Mouse (Mus musculus): ENCODE results near the gene Pdcl3. TPM values are rescaled to one million over a fixed set of nuclear protein-coding genes. Genes with fewer than 3 reads are reported as not detected.
A peak's percentile ranks its signal among the peaks of the same experiment; 100 is the strongest.

Gene Pdcl3
- total RNA-seq (2014; fragmentation: Nextera tagmentation) (71.6 and 80.5 TPM in 2 replicates), total RNA-seq (2017) (44.2 and 73.6 TPM in 2 replicates)

DNA sequence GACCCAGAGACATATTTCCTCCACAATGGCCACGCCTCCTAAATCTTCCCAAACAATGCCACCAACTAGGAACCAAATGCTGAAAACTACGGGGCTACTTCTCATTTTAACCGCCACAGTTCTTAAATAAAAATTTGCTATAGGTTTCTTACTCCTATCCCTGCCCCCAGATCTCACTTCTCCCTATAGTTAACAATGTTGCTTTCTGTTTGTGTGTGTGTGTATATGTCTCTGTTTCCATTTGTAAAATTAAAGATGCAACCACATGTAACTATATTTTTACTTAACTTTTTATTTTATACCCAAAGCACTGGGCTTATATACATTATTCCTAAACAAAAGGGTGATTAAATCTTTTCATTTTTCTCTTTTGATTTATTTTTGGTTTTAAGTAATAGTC, at the start of gene Pdcl3:
TSS of gene Pdcl3 (plus strand) at position 301 of the 400 bp plus-strand sequence.
- no peak for ATAC-seq (replicated peaks; ENCODE audit: poor library complexity, severe bottlenecking)

DNA sequence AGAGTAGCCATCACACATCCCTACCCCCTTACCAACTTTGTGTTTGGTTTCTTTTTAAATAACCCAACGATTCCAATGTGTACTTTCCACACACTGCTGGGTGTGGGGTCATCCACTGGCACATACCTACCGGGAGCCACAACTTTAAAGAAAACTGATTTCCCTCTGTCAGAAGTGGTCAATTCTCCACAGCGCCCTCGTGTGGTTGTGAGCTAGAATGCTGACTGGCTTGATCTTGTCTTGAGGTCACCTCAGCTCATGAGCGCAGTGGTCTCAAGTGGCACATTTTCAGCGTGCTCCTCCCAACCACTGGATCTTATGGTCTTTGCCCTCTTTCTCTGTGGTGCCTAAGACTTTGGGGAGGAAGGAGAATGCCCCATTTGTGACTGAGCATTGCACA, 48.6 kb upstream of the Pdcl3 start:
- ATAC-seq (replicated peaks; ENCODE audit: poor library complexity, severe bottlenecking), result peak; percentile 52

DNA sequence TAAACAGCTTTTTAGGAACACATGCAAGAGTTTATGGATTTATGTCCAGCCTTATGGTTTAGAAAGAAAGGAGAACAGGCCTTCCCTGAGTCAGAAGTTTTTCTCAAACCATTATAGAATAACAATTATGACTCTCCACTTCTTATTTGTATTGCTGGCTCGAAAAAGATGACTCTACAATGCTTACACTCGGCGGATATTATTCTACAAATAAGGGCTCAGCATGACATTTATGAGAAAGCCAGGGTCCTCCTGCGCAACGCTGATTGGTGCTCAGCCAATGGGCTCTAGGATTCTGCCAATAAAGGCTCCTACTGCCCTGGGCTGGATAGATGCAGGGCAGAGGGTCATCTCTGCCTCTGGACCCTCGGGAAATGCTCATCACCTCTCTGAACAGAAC, 46.6 kb upstream of the Pdcl3 start, which contains the start of gene Nms:
TSS of gene Nms (plus strand) at position 301 of the 400 bp plus-strand sequence.
- ATAC-seq (replicated peaks; ENCODE audit: poor library complexity, severe bottlenecking), result no peak

DNA sequence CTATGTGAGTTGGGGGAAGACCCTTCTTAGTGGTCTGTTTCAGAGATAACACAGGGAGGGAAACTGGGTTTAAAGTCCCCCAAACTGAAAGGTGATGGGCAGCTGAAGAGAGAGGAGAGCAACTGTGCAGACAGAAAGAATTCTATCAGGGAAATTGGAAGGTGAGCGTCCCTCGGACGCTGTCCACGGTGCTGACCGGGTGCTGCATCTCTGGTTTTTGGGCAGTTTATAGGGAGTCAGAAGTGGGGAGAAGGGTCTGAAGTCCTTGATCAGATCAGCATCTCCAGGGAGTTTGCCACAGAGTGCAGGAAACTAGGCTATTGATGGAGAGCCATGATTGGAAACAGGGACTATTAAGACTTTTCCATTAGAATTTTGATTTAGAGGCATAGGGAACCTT, 45.8 kb upstream of the Pdcl3 start:
- no peak for ATAC-seq (replicated peaks; ENCODE audit: poor library complexity, severe bottlenecking)

DNA sequence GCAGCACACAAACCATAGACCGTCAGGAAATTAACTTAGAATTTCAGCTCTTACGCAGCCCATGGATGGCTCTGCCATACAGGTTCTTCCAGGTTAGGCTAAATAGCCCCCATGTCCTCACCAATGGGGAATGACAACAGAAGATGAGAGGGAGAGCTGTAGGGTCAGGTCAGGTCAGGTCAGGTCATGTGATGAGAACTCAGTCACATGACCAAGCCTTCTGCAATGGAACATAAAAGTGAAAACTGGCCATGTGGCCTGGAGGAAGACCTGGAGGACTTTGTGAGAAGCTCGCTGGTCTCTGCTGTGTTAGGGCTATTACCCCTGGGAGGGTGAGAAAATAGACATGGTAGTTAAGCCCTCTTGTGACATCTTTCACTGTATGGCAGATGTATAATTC, 29.0 kb upstream of the Pdcl3 start:
- no peak for ATAC-seq (replicated peaks; ENCODE audit: poor library complexity, severe bottlenecking)

DNA sequence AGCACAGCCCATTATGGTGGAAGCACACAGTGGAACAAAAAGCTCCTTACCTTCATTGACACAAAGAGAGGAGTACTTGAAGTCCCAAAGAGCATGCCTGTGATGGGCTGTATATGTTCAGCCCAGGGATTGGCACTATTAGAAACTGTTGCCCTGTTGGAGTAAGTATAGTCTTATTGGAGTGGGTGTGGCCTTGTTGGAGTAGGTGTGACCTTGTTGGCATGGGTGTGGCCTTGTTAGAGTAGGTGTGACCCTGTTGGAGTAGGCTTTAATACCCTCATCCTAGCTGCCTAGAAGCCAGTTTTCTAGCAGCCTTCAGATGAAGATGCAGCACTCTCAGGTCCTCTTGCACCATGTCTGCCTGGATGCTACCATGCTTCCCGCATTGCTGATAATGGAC, 16.3 kb upstream of the Pdcl3 start:
- ATAC-seq (replicated peaks; ENCODE audit: poor library complexity, severe bottlenecking), result no peak

DNA sequence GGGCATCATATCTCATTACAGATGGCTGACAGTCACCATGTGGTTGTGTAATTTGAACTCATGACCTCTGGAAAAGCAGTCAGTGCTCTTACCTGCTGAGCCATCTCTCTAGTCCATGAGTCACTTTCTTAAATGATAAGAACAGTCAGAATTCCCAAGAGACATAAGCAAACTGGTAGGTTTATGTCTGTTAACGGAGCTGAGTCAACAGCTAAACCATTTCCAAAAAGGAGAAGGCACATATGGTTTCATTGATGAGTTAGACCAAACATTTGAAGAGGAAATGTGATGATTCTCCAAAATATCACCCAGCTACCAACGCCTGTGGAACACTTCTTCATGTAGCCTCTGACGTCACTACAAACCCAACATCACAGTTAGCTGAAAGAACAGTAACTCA, 13.7 kb upstream of the Pdcl3 start:
- ATAC-seq (replicated peaks; ENCODE audit: poor library complexity, severe bottlenecking), result no peak

DNA sequence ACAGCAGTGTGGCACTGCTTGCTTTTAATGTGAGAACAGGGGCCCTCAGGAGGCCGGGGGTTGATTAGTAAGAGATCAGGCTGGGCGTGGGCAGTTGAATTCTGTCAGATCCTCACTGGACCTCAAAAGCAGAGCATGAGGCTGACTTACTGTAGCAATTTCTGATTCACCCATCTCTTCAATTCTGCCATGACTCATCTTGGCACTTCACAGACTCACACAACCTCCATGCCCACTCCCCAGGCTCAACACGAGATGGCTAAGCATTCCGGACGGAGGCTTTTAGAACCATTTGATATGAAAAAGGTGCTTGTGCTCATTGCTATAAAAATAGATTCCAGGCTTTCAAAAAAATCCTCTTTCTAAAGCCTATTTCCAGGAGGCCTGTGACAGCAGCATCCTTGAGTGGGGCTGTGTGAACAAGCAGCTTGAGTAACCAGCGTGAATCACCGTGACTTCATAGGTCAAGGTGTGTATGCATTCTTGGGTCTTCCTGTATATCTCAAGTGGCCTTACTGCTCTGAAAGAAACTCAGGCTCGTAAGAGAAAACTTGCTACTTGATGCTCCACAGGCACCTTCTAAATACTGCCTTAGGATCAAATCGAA, 12.3 kb upstream of the Pdcl3 start:
- ATAC-seq (replicated peaks; ENCODE audit: poor library complexity, severe bottlenecking), result no peak

DNA sequence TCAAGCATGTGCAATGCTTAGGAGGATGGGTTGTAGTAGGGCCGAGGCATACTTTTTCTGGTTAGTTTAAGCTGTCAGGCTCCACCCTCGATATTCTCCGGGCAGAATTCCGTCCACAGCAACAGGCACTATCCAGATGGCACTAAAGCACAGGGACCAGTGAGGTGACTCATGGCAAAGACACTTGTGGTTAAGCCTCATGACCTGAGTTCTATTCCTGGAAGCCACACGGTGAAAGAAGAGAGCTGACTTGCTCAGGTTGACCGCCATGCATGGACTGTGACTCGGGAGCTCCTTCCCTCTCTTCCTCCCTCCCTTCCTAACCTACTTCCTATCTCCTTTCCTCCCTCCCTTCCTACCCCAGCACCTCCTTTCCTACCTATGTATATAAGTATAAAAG, 5.5 kb upstream of the Pdcl3 start:
- ATAC-seq (replicated peaks; ENCODE audit: poor library complexity, severe bottlenecking), result no peak

DNA sequence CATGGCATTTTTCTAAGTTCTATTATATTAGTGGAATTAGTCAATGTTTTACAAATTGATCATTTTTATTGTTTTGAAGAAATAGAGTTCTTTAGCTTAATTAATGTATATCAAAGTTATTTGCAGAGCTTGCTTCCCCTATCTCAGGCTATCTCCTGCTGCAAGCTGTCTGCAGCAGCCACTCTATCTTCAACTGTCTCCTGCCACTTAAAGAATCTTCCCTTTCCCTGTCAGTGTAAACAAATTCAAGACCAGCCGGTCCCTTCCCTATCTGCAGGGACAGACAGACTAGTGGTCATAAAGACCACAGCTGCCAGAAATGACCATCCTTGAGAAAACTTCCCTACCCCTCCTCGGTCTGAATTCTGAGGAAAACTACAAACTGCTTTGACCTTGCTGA, 1.5 kb upstream of the Pdcl3 start:
- no peak for ATAC-seq (replicated peaks; ENCODE audit: poor library complexity, severe bottlenecking)

DNA sequence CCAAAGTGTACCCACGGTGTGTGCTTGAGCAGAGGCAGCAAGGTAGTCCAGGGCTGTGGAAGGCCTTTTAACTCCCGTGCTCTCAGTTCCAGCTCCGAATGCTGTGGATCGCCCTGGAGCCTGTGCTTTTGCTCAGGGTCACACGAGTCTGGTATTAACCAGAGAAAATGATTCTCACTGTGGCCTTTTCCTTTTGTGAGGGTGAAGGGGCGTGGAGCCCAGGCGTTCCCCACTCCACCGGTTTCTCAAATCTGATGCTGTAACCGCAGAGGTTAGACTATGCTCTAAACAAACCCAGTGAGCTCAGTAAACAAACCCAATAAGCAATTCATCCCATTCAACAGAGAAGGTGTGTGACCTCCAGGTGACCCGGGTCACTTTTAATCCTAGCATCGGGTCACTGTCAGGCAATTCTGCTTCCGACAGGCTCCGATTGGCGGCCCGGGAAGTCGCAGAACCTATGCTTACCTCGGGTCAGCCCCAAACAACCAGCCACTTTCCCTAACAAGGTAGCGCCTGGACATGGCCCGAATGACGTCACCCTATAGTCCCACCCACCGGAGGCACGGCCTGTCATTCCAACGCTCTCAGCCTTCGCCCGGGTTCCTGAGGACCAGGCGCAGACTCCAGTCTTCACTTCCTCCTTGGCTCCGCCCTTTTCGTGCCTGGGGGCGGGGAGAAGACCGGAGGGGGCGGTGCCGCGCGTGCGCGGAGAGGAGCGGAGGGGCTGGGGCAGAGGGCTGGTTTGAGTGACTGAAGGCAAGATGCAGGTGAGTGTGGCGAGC, 1.9 kb downstream of the Pdcl3 start:
- ATAC-seq (replicated peaks; ENCODE audit: poor library complexity, severe bottlenecking), result peak; percentile 99

DNA sequence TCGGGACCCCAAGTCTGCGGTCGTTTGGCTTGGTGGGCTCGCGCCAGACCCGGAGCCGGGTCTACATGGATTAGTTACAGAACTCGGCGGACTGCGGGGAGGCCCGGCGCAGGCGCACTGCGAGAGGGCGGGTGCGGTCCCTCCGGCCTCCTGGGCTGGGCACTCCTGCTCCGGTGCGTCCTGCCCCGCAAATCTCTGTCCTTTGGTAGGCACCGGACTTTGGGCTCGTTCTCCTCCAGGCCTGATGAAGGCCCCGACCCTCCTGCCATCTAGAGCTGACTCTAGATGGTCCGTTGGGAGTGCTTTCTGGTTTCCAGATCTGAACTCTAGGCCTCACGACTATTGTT, 2.4 kb downstream of the Pdcl3 start:
- peak; percentile 49 for ATAC-seq (replicated peaks; ENCODE audit: poor library complexity, severe bottlenecking)

DNA sequence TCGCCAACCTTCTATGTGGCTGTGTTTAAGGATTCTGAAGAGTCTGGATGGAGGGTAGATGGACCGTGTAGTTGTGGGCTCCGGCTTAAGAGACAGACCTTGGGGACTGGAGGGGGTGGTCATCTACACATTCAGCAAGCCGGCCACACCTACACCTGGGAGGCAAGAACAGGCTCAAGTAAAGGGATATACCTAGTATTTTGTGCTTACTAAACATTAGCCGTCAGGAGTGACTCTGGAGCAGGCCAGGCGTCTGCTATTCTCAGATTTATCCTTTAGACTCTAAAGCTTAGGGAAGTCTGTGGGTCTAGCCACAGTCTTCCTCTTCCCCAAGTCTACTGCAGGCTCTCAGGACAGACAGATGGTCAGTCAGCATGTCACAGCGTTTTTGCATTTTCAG, 2.9 kb downstream of the Pdcl3 start:
- no peak for ATAC-seq (replicated peaks; ENCODE audit: poor library complexity, severe bottlenecking)

DNA sequence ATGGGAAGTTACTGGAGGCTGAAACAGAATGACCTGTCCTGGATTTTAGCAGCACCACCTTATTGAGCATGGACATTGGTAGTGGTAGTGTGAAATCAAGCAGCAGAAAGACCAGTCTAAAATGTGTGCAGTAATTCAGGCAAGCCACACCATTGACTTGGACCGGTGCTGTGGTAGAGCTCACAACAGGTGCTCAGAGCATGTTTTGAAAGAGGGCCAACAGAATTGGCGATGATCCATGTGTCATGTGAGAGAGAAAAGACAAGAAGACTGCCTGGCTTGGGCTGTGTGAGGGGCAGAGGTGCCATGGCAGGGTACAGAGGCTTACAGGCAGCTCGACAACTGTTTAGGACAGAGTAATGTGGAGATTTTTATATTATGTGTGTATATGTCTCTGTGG, 7.0 kb downstream of the Pdcl3 start:
- ATAC-seq (replicated peaks; ENCODE audit: poor library complexity, severe bottlenecking), result no peak

DNA sequence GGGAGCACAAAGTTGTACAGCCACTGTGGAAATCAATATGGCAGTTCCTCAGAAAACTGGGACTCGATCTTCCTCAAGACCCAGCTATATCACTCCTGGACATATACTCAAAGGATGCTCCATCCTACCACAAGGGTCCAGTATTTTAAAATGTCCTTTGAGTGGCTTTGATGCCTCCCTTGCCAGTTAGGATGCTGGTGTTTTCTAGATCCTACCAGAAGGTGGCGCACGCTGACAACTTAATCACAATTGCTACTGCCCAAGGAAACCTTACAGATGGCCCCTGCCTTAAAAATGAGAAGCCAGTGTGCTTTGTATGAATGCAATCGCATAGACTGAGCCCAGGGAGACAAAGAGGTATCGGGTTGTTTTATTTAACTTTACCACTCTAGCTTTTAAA, 15.7 kb downstream of the Pdcl3 start:
- ATAC-seq (replicated peaks; ENCODE audit: poor library complexity, severe bottlenecking), result peak; percentile 80

DNA sequence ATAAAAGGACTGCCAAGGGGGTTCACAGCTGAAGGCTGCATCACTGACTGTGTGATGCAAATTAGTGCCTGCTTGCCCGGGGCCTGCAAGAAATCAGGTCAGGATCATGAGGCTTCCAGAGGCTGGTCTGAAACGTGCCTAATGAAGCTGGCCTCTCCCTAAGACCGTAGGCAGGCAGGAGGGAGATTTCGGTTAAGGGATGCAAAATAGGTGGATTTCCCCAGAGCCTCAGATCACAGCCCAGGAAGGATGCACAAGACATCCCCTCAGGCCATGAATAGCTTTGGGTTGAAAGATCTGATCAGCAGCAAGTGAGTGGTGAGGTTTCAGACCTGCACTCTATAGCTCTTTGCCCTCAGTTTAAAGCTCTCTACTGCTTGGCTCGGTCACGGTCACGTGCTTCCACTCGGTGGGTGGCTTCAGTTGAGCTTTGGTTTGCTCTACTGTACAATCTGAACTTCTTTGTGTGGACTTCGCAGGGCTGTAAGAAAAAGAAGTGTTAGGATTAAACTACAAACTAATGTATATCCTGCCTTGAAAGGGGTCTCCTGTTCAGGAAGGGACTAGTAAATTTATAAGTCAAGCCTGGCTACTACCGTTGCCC, 20.4 kb downstream of the Pdcl3 start:
- no peak for ATAC-seq (replicated peaks; ENCODE audit: poor library complexity, severe bottlenecking)

DNA sequence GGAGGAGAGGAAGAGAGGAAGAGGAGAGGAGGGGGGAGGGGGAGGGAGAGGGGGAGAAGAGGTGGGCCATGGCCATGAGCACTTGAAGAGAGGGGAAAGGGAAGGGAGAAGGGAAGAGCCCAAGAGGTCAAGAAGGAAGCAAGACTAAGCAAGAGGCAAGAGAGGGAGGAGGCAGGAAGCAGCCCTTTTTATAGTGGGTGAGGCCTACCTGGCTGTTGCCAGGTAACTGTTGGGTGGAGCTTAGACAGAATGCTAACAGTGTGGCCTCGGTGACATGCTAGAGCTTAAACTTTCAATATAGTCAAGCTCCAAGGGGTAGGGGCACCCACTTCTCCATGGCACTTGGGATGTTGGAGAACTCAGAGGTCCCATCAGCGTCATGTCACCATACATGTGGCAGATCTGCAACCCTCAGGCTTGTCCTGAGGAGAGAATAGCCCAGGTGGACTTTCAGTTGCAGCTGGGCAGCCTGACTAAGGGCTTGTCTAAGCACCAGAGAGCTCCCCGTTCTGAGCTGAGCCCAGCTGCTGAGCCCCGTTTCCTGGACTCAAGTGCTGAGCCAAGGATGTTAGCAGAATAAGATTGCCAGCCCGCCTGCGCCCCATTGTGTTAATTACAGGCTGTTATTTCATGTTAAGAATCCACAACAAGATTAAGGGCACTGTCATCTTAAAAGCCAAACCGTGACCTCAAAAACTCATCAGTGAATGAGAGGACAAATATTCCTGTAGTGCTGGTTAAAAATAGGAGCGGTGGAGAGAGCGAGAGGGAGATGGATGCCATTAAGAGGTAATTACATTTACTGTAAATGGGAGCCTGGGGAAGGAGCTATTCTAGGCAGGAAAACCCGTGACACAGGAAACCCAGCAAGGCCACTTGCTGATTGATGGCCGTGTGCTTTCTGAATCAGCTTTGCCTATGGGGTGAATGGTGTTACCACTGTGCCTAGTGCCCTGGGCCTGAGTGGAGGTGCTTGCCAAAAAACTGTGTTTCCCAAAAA, 21.7 kb downstream of the Pdcl3 start:
- ATAC-seq (replicated peaks; ENCODE audit: poor library complexity, severe bottlenecking), result no peak; the same call in 1 of the 2 replicates

DNA sequence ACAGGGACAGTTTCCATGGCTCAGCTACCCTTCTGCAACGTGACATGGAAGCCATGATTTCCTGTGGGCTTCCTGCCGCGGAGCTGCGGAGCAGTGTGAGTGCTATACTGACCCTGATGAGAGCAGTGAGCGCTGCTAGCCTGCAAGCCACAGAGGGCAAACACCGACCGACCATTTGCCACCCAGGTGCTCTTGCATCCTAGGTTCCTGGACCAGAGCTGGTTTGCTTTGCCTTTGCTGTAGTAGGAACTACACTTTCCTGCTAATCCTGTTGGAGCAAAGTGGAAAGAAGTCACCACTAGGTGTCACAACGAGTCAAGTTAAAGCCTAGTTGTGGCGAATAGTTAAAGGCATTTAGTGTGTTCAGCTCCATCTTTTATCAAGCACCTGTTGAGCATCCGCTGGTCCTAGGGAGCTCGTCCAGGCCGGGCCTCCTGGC, 25.2 kb downstream of the Pdcl3 start:
- peak; percentile 78 for ATAC-seq (replicated peaks; ENCODE audit: poor library complexity, severe bottlenecking)

DNA sequence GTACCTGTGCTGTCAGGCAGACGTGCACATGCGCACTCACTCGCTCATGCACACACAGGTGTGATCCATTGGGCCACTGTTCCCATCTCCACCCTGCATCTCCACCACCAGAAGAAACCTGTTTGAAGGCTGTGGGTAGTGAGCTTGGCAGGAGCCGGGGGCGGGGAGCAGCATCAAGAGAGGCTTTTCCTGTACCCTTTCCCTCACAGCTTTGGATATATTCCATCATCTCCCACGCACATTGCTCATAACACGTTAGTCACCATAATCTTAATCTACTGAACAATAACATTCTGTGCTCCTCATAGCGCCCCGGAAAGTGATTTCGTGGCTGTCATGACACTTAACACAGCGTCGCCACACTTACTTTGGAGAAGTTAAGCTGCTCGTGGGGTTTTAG, 27.2 kb downstream of the Pdcl3 start:
- no peak for ATAC-seq (replicated peaks; ENCODE audit: poor library complexity, severe bottlenecking)

DNA sequence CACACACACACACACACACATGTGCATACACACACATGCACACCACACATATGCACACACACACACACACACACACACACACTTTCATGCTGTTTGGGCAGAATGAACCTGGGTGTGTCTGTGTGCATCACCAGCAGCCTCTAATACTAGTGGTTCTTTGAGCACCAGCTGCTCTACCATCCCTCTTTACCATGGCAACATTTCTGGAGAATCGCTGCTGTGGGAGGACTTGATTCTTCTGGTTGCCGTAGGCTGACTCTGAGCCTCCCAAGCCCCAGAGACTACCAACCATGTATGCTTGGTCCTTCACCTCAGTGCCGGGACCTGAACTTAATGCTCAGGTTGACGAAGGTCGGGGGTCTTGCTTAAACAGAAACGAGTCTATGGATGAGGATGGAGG, 28.4 kb downstream of the Pdcl3 start:
- ATAC-seq (replicated peaks; ENCODE audit: poor library complexity, severe bottlenecking), result no peak

Data from granulocyte monocyte progenitor cell, adult 5-6 weeks (primary cell).